Mouse (Mus musculus) mesoderm, embryonic 11.5 days (tissue): ENCODE results near the gene Pltp.
"Not testable (repeated sequence)": the region's sequence is repeated elsewhere in the genome, so short reads cannot be mapped to it uniquely, and the experiment has no call there.

Experiments
- DNase-seq: peaks from one replicate; pipeline ENCODE4 v3.0.0-alpha.2; 2012; ENCODE audit warnings: low read depth, low spot score

The Pltp gene

DNA sequence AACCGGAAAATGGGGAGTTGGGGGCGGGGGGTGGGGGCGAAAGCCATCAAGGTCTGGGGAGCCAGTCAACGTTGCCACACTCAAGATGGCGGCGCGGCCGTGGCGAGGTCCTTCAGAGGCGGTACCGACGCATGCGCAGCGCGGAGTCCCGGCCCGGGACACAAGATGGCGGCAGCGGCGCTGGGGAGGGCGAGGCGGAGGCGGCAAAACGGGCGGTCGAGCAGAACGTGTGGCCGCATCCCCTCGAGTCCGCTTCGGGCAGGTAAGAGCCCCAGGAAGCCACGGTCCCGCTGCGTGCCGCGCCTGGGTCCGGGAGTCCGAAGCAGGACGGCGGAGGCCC is 21.7 kb upstream of the Pltp start, which contains the start of gene Pcif1:
Pcif1 (plus strand) TSS at position 77 of the 340 bp plus-strand sequence.
- peak; percentile 94 for DNase-seq

DNA sequence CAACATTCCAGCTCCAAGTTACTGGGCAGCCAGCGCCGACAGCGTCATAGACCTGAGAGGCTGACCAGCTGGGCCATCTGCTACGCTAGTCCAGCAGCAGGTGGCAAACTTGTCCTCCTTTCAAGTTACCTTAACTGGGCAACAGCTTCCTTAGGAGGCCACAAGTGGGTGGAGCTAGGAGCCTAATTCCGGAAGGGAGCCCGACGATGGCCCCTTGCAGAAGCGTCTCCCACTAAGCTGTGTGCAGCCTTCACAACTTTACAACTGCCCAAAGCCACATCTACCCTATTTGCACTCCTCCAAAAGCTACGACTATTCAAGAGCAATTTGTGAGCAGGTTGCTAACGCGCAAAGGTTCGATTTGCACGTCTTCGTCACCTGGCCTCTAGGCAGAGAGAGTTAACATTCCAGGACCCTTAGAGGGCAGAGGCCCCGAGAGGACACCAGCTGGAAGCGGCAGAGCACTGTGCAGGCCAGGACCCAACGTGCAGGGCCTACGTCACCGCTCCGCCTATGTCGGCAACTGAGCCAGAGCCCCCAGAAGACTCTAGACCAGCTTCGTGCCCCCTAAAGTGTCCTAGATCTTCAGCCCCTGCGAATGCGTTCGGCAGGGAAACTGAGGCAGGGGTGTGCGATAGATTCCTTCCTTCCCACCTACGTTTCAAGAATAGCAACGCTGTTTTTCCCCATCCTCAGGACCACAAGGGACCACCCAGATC is 21.2 kb upstream of the Pltp start:
- peak; percentile 58 for DNase-seq

DNA sequence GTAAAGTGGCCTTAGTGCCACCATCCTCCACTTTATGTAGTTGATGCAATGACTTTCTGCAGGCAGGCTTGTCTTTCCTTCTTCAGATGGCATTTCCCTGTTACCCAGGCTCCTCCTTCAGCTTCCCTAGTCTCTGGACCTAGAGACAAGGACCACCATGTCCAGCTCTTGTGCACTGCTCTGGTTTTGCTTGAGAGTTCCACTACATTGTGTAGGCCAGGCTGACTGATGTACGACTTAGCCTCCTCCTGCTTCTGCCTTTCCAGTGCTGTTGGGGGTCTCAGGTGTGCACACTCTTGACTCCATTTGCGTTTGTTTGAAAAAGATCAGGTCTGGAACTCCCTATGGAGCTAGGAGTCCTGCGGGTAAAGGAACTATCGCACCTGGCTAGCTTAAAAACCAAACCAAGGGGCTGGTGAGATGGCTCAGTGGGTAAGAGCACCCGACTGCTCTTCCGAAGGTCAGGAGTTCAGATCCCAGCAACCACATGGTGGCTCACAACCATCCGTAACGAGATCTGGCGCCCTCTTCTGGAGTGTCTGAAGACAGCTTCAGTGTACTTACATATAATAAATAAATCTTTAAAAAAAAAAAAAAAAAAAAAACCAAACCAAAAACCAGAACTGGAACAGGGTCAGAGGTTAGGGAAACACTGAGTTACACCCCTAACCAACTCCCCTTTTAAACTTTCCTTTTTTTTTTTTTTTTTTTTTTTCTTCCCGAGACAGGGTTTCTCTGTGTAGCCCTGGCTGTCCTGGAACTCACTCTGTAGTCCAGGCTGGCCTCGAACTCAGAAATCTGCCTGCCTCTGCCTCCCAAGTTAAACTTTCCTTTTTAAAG is 20.1 kb upstream of the Pltp start:
- DNase-seq = not testable (repeated sequence)

DNA sequence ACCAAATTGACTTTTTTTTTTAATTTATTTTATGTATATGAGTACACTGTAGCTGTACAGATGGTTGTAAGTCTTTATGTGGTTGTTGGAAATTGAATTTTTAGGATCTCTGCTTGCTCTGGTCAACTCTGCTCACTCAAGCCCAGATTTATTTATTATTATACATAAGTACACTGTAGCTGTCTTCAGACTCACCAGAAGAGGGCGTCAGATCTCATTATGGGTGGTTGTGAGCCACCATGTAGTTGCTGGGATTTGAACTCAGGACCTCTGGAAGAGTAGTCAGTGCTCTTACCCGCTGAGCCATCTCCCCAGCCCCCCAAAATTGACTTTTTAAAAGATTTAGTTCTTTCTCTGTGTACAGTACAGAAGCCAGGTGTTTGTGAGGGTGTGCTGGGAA is 18.1 kb upstream of the Pltp start:
- not testable (repeated sequence) for DNase-seq

DNA sequence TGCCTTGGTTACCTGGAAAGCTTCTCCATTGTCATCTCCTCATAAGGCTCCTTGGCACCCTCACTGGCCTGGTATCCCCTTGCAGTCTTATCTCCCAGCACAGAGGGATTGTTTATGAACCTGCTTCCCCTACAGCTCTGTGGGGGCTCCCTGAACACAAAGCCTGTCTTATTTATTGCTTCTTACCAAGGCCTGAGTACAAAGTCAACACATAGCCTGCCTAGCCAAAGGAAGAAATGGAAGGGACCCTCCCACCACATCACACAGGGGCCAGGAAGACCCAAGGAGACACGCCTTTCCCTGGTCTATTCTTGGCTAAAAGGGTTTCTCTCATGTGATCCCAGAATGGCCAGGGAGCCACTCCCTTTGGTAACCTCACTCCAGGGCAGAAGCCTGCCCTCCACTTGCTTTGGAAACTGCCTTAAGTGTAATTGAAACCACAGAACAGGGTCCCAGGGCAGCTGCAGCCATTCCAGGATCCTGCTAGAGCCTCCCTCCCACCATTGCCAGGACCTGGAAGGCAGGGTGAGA is 16.8 kb upstream of the Pltp start:
- DNase-seq = peak; percentile 39

DNA sequence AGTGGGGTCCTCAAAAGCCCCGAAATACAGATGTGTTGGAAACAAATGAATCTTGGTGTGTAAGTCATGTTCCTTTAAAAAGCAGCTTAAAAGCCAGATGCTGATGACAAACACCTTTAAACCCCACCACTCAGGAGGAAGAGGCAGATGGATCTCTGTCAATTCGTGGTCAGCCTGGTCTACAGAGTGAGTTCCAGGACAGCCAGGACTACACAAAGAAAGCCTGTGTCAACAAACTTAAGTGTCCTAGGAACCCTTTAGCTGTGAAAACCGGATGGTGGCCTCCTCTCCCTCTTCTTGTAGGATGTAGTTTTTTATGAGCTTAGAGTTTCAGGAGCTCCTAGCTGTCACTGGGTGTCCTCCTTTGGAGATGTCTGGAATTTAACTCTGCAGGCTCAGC is 16.1 kb upstream of the Pltp start:
- no peak for DNase-seq

DNA sequence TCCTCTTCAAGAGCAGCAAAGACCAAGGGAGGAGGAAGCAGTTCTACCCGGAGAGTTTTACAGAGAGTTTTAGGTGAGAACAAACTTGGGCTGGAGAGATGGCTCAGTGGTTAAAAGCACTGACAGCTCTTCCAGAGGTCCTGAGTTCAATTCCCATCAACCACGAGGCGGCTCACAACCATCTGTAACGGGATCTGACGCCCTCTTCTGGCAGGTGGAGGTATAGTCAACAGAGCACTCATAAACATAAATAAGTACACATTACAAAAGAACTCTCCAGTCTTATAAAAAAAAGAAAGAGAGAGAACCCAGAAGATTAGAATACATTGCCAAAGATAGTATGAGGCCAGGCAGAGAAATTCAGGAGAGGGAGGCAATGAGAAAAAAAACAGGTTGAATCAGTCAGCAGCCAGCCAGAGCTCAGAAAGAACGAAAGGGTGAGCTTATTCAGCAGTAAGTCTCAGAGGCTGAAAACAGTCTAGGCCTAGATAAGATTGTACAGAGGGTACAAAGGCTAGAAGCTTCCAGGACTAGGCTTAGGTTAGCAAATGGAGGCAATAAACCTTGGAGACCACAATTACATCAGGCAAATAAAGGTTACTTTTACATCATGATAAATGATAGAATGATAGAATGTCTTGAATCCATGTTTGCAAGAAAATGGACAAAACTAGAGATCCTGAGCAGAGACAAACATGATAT is 14.2 kb upstream of the Pltp start:
- no peak for DNase-seq

DNA sequence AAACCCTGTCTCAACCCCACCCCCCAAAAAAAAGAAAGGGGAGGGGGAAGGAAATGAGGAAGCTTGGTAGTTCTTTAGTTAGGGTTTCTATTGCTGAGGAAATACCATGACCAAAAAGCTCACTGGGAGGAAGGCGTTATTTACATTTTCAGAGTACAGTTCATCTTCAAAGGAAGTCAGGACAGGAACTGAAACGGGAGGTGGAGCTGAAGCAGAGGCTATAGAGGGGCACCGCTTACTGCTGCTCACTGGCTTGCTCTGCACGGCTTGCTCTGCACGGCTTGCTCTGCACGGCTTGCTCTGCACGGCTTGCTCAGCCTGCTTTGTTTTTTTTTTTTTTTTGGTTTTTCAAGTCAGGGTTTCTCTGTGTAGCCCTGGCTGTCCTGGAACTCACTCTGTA is 11.0 kb upstream of the Pltp start:
- no peak for DNase-seq

DNA sequence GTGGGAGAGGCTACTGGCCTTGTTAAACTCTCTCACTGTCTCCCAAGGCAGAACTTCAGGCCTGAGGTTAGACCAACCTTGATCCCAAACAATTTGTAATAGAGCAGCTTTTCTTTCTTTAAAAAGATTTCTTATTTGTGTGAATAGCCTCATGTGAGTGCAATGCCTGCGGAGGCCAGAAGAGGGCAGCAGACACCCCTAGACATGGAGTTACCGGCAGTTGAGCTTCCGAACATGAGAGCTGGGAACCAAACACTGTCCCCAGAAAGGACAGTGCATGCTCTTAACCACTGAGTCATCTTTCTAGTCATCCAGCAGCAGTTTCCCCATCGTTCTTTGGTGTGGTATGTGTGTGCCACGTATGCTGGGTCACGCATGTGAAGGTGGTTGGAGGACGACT is 10.1 kb upstream of the Pltp start:
- no peak for DNase-seq

DNA sequence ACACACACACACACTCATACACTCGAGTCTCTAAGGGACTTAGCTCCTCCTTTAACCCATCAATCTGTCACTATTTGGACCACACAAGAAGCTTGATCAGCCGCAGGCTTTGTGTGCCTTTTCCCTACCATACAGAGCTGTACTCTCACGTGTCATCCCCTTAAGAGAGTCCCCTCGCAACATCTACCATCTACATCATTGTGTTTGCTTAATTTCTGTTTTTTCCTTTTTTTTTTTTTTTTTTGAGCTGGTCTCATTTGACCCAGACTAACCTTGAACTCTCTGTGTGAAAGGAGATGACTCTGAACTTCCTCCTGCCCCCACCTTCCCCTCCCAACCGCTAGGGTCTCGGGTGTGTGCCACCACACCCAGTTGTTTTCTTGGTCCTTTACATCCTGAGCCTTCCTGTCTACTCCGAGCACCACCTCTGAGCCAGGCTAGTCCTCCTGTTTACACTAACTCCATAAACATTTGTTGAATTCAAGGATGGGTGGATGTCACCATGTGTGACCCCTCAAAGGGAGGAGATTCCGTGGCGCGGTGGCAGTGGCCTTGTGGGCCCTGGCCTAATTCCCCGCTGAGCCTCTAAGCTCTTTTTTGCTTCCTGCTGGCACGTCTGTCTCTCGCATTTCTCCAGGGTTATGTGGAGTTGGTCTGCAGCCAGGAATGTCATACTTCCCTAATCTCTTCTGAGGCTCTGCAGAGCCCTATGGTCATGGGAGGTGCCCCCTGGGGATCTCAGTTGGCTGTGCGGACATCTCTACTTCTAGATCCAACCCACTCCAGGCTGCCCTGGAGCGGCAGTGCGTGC is 9.4 kb upstream of the Pltp start:
- no peak for DNase-seq

DNA sequence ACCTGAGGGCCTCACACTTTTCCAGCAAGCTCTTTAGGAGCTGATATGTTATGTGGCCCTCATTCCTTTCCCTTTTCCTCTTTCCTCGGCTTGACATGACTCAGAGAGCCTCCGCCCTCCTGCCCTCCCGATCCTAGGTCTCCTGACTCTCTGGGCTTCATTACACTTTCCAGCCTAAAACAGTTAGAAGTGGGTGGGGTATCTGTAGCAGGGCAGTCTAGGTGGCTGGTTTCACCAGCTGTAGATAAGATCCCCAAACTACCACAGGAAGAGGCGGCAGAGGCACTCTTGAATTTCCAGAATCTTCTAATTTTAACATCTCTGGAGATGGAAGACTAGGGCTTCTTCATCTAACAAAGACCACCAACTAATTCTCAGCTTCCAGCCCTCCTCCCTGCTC is 7.1 kb upstream of the Pltp start:
- no peak for DNase-seq

DNA sequence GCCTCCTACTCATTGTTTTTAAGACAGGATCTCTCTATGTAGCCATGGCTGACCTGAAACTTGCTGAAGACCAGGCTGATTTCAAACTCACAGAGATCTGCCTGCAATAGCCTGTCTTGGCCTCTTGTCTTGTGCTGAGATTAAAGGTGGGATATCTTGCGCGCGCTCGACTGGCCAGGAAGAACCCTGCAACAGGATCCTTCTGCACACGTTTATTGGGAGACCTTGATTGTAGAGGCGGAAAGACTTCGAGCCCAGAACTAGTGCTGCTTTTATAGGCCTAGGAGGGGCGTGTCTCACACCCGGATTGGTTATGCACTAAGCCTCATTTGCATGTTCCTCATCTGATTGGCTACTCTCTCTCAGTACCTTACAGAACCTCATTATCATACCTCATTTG is 5.9 kb upstream of the Pltp start:
- DNase-seq = not testable (repeated sequence)

DNA sequence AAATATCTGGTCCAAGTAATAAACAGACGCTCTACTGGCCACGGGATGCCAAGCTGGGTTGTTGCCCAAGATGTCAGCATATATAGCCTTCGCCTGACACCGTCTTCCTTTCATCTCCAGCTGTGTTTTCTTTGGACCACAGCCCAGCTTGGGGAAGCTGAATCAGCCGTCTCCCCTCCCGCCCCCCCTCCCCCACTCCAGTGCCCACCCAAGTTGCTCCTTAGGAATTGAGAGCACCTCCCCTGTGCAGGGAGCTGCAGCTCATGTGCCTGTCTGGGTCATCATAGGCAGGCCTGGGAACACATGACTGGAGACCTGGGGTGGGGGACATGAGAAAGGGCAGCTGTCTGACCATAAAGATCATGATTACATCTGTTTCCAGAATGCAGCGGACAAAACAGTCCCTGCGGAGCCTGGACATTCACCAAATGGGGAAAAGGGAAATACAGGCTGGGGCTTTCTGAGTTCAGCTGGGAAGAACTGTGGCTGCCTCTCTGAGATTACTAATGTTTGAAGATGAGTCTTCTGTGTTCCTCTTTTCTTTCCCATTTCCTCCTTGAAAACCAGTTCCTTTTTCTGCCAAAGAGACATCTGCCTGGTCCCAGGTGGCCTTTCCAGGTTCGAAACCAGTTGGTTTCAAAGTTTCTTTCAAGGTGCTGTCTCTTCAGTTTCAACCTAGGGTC is 4.8 kb upstream of the Pltp start:
- DNase-seq = peak; percentile 81

DNA sequence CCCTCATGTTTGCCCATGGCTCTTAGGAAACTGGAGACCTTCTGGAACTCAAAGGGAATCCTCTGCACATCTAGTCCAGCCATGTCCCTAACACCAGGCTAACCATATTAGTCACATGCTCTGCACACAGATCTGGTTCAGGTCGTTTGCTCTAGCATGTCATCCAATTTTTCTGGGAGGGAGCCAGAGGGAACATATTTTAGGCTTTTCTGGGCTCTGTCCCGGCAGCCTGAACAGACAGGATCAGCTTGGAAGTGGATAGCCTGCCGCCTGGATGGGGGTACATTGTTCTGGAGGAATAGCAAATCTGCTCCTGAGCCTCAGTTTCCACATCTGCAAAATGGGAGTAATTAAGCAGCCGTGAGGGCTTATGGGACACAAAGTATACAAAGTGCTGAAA is 3.6 kb upstream of the Pltp start:
- DNase-seq = no peak

DNA sequence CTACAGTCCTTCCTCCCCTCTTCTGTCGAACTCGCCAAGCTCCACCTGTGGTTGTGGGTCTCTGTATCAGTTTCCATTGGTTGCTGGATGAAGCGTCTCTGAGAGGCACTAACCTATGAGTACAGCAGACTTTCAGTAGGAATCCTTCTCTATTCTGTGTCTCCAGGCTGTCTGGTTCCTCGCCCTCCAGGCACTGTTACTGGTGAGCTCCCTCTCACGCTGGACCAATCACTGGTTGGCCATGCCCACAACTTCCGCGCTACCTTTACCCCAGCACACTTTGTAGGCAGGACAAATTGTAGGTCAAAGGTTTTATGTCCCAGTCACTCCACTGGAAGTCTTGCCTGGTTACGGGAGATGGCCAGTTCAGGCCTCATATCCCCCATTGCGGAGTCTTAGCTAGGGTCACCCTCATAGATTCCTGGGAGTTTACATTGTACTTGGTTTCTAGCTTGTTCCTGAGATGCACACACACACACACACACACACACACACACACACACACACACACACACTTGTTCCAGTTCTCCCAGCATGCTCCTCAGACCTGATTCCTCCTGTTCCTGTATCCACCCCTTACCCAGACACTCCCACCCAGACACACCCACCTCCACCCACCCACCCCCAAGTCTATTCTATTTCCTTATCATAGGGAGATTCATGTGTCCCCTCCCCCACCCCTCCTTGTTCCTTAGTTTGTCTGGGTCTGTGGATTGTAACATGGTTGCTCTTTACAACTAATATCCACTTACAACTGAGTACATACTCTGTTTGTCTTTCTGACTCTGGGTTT is 2.3 kb upstream of the Pltp start:
- no peak for DNase-seq

DNA sequence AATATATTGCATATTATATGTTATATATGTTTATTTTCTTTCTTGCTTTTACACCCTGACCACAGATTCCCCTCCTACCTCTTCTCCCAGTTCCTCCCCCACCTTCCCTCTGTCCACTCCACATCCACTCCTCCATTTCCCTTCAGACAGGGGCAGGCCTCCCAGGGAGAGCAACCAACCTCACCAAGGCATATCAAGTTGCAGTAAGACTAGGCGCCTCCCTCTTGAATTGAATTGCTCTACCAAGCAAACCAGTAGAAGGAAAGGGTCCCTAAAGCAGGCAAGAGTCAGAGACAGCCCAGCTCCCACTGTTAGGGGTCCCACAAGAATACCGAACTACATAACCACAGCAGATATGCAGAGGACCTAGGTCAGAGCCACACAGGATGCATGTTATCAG is 1.6 kb upstream of the Pltp start:
- no peak for DNase-seq

DNA sequence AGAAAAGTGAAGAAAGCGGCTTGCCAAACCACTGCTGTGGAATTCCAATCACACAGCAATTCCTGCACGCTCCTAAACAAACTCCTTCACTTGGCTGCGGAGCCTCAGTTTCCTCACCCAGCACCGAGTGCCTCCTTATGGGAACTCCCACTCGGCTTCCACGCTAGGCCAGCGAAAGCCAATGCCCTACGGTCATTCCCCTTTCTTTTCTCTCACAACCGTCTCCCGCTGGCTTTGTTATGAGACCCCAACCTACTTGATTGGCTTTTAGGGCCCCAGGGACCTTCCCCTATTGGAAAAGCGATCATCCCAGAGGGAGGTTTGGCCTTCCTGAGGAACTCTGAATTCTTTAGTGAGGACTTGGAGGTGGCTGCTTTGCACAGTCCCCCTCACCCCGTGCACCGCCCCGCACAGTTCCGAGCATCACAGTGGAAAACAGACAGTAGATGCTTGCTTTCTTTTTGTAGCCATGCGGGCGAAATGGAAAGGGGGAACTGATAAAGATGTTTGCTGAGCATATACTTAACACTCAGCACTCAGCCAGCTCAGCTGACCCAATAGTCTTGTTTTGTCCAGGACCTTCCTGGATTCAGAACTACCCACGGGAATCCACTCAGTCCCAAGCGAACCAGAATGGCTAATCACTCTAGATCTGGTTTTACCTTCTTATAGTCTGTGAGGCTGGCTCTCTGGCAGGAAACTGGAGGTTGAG is 487 bp upstream of the Pltp start:
- DNase-seq = peak; percentile 37

DNA sequence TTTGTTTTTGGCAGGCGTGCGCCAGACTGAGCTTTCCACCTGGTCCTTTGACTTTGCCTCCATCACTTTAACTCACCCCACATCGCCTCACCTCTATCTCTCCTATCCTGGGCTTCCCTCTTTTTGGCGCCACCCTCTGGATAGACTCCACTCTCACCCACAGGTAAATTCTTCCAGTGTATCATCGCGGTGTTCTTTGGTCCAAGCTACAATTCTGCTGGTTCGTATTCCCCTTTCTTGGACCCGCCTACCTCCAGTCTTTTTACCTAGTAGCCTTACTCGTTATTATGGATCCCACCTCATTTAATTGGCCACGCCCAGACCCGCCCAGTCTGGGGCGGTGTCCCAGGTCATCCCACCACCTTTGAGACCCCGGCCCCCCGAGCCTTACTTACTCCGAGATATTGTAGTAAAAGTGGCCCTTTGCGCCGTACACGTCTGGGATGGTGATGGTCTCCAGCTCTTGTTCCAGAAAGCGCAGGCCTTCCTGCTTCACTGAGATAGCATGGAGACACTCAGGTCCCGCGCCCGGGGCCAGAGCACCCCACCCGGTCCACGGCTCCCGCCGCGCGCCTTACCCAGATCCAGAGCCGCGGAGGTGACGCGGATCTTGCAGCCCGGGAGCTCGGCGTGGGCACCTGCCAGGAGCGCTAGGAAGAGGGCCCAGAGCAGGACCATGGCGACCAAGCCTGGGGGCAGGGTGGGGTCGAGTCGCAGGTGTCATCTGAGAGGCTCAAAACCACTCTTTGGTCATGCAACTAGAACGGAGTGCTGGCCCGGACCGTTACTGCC is 1.0 kb downstream of the Pltp start:
- DNase-seq = no peak

DNA sequence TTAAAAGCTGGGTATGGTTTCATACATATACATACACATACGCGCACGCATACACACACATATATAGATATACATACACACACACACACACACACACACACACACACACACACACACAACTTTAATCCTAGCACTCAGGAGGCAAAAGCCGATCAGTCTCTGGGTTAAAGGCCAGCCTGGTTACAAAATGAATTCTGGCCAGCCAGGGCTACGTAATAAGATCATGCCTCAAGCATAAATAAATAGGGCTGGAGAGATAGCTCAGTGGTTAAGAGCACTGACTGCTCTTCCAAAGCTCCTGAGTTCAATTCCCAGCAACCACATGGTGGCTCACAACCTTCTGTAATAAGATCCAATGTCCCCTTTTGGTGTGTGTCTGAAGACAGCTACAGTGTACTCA is 1.9 kb downstream of the Pltp start:
- not testable (repeated sequence) for DNase-seq
